Mouse (Mus musculus) lung, postnatal 0 days (tissue): Measurements from ENCODE around the gene Smap2.

Experiments
- CTCF ChIP-seq: IDR thresholded peaks from 2 replicates; pipeline ENCODE4 v1.5.1; 2016; ENCODE audit warnings: antibody characterized with exemption, mild to moderate bottlenecking
- EP300 ChIP-seq: IDR thresholded peaks from 2 replicates; pipeline ENCODE4 v1.6.1; 2016; ENCODE audit warnings: antibody characterized with exemption, mild to moderate bottlenecking, control low read depth

- TF ChIP-seq EP300 (no peak), CTCF (no peak)
Observed at GRCm38 (mm10) chr4:121057032-121057431, 40.0 kb upstream of the Smap2 start.
